Mouse (Mus musculus) intestine, postnatal 0 days (tissue): ENCODE results near the gene Scml4. TPM values are rescaled to one million over a fixed set of nuclear protein-coding genes. Genes with fewer than 3 reads are reported as not detected.

ENCODE experiments used
- ATAC-seq: fragments of 200-750 bp; cut with Nextera tagmentation; 2 replicates; pipeline ENCODE4 v1.8.0; 2017; ENCODE audit warnings: mild to moderate bottlenecking, moderate TSS enrichment, moderate library complexity
- H3K27ac ChIP-seq: fragments of 300-500 bp; sonication (generic); 2 replicates; pipeline ENCODE4 v1.5.1; 2014; ENCODE audit warnings: mild to moderate bottlenecking, low read depth, low read length, moderate library complexity
- H3K27me3 ChIP-seq: fragments of 300-500 bp; sonication (generic); replicated peaks from 2 replicates; pipeline ENCODE4 v1.6.1; 2014; ENCODE audit warnings: low read length, mixed read lengths; ENCODE audit not compliant: control insufficient read depth, insufficient read depth
- H3K36me3 ChIP-seq: fragments of 300-500 bp; sonication (generic); 2 replicates; pipeline ENCODE4 v1.6.1; 2014; ENCODE audit warnings: mild to moderate bottlenecking, moderate library complexity; ENCODE audit not compliant: control insufficient read depth, insufficient read depth
- H3K4me1 ChIP-seq: fragments of 300-500 bp; sonication (generic); replicated peaks from 2 replicates; pipeline ENCODE4 v1.6.1; 2014; ENCODE audit warnings: antibody characterized with exemption, low read length, mixed read lengths; ENCODE audit not compliant: control insufficient read depth, insufficient read depth
- H3K4me2 ChIP-seq: fragments of 300-500 bp; sonication (generic); replicated peaks from 2 replicates; pipeline ENCODE4 v1.6.1; 2014; ENCODE audit warnings: low read depth, mild to moderate bottlenecking, moderate library complexity
- H3K4me3 ChIP-seq: fragments of 300-500 bp; sonication (generic); 2 replicates; pipeline ENCODE4 v1.5.1; 2014; ENCODE audit warnings: low read depth, low read length
- H3K9ac ChIP-seq: fragments of 300-500 bp; sonication (generic); 2 replicates; pipeline ENCODE4 v1.6.1; 2014; ENCODE audit warnings: mild to moderate bottlenecking, low read depth, low read length
- H3K9me3 ChIP-seq: fragments of 300-500 bp; sonication (generic); 2 replicates; pipeline ENCODE4 v1.6.1; 2016; ENCODE audit warnings: mixed run types; ENCODE audit not compliant: control insufficient read depth
- CTCF ChIP-seq: sonication (generic); IDR thresholded peaks from 2 replicates; pipeline ENCODE4 v1.5.1; 2016; ENCODE audit warnings: low read depth, mild to moderate bottlenecking, control low read depth, antibody characterized with exemption, moderate library complexity
- WGBS: fragments of 180-500 bp; shearing (Covaris S2); extraction: QIAGEN DNeasy Blood & Tissue Kit; methylation state at CpG from one replicate; pipeline ENCODE4 v1.1.7; 2014; 5-methylcytosine and 5-hydroxymethylcytosine counted together
- polyA plus RNA-seq: library from polyadenylated mRNA; unstranded; fragments of >200 nt; fragmentation: Nextera tagmentation; extraction: Ambion mirVana; gene quantifications from 2 replicates; pipeline ENCODE4 v1.2.1, GENCODE M21; 2015

Scml4 gene
- polyA plus RNA-seq, 1 experiment from 2014 or later, result 13.0 TPM

GRCm38 (mm10) chr10:42892987-42893386 is 32.8 kb downstream of the Scml4 start:
- H3K9ac ChIP-seq, result no peak overlapping the region
- peaks cover 9% of the 10 kb centered on the region for H3K4me1 ChIP-seq
- H3K4me2 ChIP-seq, result no peak overlapping the region
- H3K27me3 ChIP-seq, result no peaks in the 10 kb centered on the region
- no peaks in the 10 kb centered on the region for H3K9me3 ChIP-seq
- 53% methylated on average over 4 of the region's 4 CpGs for WGBS
- no peak overlapping the region for H3K27ac ChIP-seq
- no peak overlapping the region for H3K4me3 ChIP-seq
- H3K36me3 ChIP-seq, result no peaks in the 10 kb centered on the region
- ATAC-seq, result no peak
- TF ChIP-seq CTCF, result no peak

GRCm38 (mm10) chr10:42893857-42894256 is 33.7 kb downstream of the Scml4 start:
- Histone ChIP-seq H3K4me2 (no peak overlapping the region), H3K27me3 (no peaks in the 10 kb centered on the region), H3K9me3 (no peaks in the 10 kb centered on the region), H3K4me3 (no peak overlapping the region), H3K36me3 (no peaks in the 10 kb centered on the region), H3K9ac (no peak overlapping the region), H3K27ac (no peak overlapping the region), H3K4me1 (peaks cover 9% of the 10 kb centered on the region)
- TF ChIP-seq CTCF, result no peak
- ATAC-seq, result no peak
- WGBS, result 59% methylated on average over 8 of the region's 8 CpGs

GRCm38 (mm10) chr10:42894263-42894662 is 34.1 kb downstream of the Scml4 start:
- no peak overlapping the region for H3K27ac ChIP-seq
- no peaks in the 10 kb centered on the region for H3K9me3 ChIP-seq
- H3K36me3 ChIP-seq, result no peaks in the 10 kb centered on the region
- no peak for ATAC-seq
- H3K4me2 ChIP-seq, result no peak overlapping the region
- no peak overlapping the region for H3K9ac ChIP-seq
- H3K4me3 ChIP-seq, result no peak overlapping the region
- H3K4me1 ChIP-seq, result peaks cover 9% of the 10 kb centered on the region
- TF ChIP-seq CTCF, result no peak
- H3K27me3 ChIP-seq, result no peaks in the 10 kb centered on the region
- WGBS, result 63% methylated on average over 3 of the region's 3 CpGs

GRCm38 (mm10) chr10:42894696-42895095 is 34.5 kb downstream of the Scml4 start:
- Histone ChIP-seq H3K27me3 (no peaks in the 10 kb centered on the region), H3K4me2 (no peak overlapping the region), H3K4me1 (peaks cover 9% of the 10 kb centered on the region), H3K9me3 (no peaks in the 10 kb centered on the region), H3K36me3 (no peaks in the 10 kb centered on the region), H3K27ac (no peak overlapping the region), H3K9ac (no peak overlapping the region), H3K4me3 (no peak overlapping the region)
- 81% methylated on average over 7 of the region's 7 CpGs for WGBS
- TF ChIP-seq CTCF, result no peak
- no peak for ATAC-seq

- H3K9me3 ChIP-seq, result no peaks in the 10 kb centered on the region
- no peak overlapping the region for H3K4me2 ChIP-seq
- no peaks in the 10 kb centered on the region for H3K36me3 ChIP-seq
- TF ChIP-seq CTCF, result no peak
- ATAC-seq, result no peak
- no peak overlapping the region for H3K4me3 ChIP-seq
- WGBS, result 87% methylated on average over 3 of the region's 3 CpGs
- no peak overlapping the region for H3K27ac ChIP-seq
- no peak overlapping the region for H3K9ac ChIP-seq
- no peaks in the 10 kb centered on the region for H3K27me3 ChIP-seq
- H3K4me1 ChIP-seq, result peaks cover 6% of the 10 kb centered on the region; the same call in 1 of the 2 replicates
Observed at GRCm38 (mm10) chr10:42896621-42897020, 36.5 kb downstream of the Scml4 start.

- no peak for ATAC-seq
- Histone ChIP-seq H3K4me3 (no peak overlapping the region), H3K4me1 (peaks cover 6% of the 10 kb centered on the region; the same call in 1 of the 2 replicates), H3K36me3 (no peaks in the 10 kb centered on the region), H3K27me3 (no peaks in the 10 kb centered on the region), H3K27ac (no peak overlapping the region), H3K9ac (no peak overlapping the region), H3K9me3 (no peaks in the 10 kb centered on the region), H3K4me2 (no peak overlapping the region)
- 54% methylated on average over 4 of the region's 4 CpGs for whole genome bisulfite sequencing
- TF ChIP-seq CTCF, result no peak
Observed at GRCm38 (mm10) chr10:42897166-42897565, 37.0 kb downstream of the Scml4 start.

- no peak for ATAC-seq
- no peaks in the 10 kb centered on the region for H3K36me3 ChIP-seq
- peaks cover 6% of the 10 kb centered on the region; the same call in 1 of the 2 replicates for H3K4me1 ChIP-seq
- no peak overlapping the region for H3K9ac ChIP-seq
- no peak overlapping the region for H3K27ac ChIP-seq
- H3K9me3 ChIP-seq, result no peaks in the 10 kb centered on the region
- no peak for TF ChIP-seq CTCF
- H3K4me2 ChIP-seq, result no peak overlapping the region
- no peaks in the 10 kb centered on the region for H3K27me3 ChIP-seq
- WGBS, result 66% methylated on average over 5 of the region's 5 CpGs
- no peak overlapping the region for H3K4me3 ChIP-seq
Observed at GRCm38 (mm10) chr10:42897632-42898031, 37.5 kb downstream of the Scml4 start.
